Mouse (Mus musculus) adrenal gland, adult 8-10 months (tissue): ENCODE data around the gene Slc6a6. TPM values are rescaled to one million over a fixed set of nuclear protein-coding genes. Genes with fewer than 3 reads are reported as not detected.

ENCODE experiments used
- DNase-seq: peaks from one replicate; pipeline ENCODE4 v3.0.0; 2022
- total RNA-seq, 4 experiments: library from RNA; stranded (reverse); gene quantifications; 2 replicates each; pipeline ENCODE4 v1.2.4; 2022

The Slc6a6 gene
- total RNA-seq, 4 experiments from 2014 or later, result 468 to 562 (median 518) TPM

DNA sequence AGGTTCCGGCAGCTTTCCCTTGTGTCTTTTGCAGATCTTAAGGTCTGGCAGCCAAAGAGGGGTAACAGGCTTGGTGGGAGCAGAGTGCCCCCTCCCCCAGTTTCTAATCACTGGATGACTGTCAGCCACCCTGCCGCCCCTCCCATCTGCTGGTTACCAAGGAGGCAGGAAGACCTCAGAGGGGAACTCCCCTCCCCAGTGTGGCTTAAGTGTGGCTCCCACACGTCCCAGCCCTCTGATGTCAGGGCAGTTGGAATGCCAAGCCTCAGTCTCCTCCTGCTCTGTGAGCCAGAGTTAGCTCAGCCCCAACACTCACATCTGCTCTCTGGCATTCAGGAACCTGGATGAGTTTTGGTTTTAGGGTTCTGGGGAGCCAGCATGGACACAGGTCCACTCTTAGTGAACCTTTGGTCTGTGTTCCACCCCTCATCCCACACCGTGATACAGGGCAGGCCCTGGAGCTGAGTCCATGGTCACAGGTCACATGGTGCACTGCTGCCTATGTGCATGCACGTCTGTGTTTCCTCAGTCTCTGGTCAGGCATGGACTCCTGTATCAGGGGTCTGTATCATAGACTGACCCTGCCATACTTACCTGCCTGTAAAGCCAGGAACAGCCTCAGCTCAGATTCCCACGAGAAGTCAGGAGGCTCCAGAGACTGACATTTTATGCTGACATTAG lies 45.2 kb downstream of the Slc6a6 start:
- DNase-seq, result no peak

GRCm38 (mm10) chr6:91729677-91730127 lies 45.8 kb downstream of the Slc6a6 start:
- DNase-seq, result no peak

GRCm38 (mm10) chr6:91732138-91732537 lies 48.3 kb downstream of the Slc6a6 start:
- DNase-seq, result no peak

GRCm38 (mm10) chr6:91736471-91736870 lies 52.6 kb downstream of the Slc6a6 start:
- DNase-seq, result peak; percentile 56

- DNase-seq, result no peak
Measured at GRCm38 (mm10) chr6:91737451-91737850, 53.6 kb downstream of the Slc6a6 start.

- DNase-seq, result no peak
Measured at GRCm38 (mm10) chr6:91738058-91738457, 54.2 kb downstream of the Slc6a6 start.

DNA sequence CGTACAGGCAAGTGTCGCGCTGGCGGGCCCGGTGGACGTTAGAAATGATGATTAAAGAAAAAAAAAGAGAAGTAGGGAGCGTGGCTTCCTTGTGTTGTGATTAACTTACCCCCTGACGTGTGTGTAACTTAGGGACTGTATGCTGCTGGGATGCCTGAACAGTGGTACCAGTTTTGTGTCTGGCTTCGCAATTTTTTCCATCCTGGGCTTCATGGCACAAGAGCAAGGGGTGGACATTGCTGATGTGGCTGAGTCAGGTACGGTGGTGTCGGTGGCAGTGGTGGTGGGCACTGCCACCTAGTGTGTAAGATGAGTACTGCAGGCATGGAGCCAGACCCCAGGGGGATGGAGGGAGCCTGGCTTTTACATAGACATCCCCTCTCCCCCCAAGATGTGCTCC lies 57.2 kb downstream of the Slc6a6 start:
- DNase-seq, result no peak

- DNase-seq, result no peak
Measured at GRCm38 (mm10) chr6:91742466-91742865, 58.6 kb downstream of the Slc6a6 start.

DNA sequence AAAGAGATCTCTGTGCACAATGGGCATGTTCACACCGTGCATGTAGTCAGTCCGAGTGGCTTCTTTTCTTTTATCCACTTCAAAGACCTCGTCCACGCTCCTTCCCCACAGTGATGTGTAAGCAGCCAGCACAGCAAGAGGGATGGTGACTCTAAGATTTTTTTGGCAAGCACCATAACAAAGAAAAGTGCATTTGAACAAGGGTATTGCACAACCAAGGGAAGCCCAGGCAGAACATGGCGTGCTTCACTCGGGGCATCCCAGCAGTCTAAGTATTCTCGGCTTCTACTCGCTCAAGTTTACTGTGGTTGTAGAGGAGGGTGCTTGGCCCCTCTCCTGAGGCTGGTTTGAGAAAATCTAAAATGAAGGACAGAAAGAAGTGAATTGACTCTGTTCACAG lies 59.1 kb downstream of the Slc6a6 start:
- no peak for DNase-seq

GRCm38 (mm10) chr6:91743886-91744285 lies 60.0 kb downstream of the Slc6a6 start:
- DNase-seq, result no peak

GRCm38 (mm10) chr6:91745246-91745645 lies 61.4 kb downstream of the Slc6a6 start:
- DNase-seq, result no peak

- no peak for DNase-seq
Measured at GRCm38 (mm10) chr6:91745947-91746582, 62.2 kb downstream of the Slc6a6 start.

GRCm38 (mm10) chr6:91746776-91747175 lies 62.9 kb downstream of the Slc6a6 start:
- no peak for DNase-seq

DNA sequence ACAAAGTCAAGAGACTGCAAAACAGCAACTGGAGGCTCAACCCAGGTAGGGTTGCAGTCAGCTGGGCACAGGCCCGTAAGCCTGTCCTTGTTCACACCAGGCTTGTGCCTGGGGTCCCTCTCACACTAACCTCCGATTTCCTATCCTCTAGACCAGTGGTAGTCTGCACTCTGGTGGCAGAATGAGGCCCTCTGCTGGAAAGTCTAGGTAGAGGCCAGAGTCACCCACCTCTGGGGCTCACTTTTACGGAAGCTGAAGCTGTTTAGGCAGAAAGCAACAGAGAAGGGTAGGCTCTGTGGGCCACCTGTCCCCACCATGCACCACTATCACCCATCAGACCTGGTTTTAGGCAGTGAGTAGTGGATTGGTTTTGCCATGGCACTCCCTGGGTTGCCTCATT lies 67.1 kb downstream of the Slc6a6 start:
- no peak for DNase-seq

- DNase-seq, result no peak
Measured at GRCm38 (mm10) chr6:91752884-91753283, 69.0 kb downstream of the Slc6a6 start.

GRCm38 (mm10) chr6:91754098-91754497 lies 70.2 kb downstream of the Slc6a6 start:
- DNase-seq, result no peak

DNA sequence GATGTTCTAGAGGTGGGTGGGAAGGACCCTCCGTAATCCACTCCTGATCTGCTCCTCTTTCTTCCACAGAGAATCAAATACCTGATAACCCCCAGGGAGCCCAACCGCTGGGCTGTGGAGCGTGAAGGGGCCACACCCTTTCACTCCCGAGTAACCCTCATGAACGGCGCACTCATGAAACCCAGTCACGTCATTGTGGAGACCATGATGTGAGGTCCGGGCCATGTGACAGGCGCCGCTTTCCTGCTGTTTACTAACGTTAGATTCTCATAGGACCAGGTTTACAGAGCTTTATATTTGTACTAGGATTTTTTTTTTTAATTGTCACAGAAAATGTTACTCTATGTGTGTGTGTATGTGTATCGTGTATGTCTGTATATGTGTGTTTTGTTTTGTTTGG lies 71.0 kb downstream of the Slc6a6 start:
- no peak for DNase-seq

- no peak for DNase-seq
Measured at GRCm38 (mm10) chr6:91762051-91762742, 78.3 kb downstream of the Slc6a6 start.

DNA sequence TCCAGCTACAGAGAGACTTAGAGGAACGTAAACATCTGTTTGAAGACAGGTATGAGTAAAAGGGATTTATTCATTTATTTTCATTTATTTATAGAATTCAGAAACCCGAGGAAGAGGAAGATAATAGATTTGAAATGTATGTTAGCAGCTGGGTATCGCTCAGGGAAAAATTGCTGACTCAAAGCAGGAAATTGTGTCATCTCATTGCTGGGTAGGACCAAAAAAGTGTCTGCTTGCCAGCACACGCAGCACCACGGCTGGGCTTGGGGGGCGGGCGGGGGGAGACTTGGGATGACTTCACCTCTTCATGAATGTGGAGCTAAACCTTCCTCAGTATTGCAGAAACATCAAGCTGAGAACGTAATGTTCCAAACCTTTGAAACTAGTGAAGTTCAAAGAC lies 83.7 kb downstream of the Slc6a6 start:
- no peak for DNase-seq

- DNase-seq, result no peak
Measured at GRCm38 (mm10) chr6:91773951-91774350, 90.1 kb downstream of the Slc6a6 start.

DNA sequence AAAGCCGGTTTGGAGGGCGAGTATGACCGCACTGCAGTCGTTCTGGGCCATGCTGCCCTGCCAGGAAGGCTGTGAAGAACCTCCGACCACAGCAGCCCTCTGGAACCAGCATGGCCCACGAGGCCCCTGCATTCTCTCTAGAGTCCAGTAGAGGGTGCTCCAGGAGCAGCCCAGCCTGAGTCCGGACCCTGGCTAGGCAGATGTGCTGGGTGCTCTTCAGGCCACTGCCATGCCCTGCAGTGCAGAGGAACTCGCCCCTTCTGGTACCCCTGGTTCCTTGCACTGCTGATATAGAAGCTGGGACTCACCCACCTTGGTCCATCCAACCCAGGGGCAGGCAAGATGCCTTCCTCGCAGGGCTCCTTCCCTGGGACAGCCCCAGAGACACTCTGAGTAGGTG lies 92.7 kb downstream of the Slc6a6 start:
- DNase-seq, result no peak

DNA sequence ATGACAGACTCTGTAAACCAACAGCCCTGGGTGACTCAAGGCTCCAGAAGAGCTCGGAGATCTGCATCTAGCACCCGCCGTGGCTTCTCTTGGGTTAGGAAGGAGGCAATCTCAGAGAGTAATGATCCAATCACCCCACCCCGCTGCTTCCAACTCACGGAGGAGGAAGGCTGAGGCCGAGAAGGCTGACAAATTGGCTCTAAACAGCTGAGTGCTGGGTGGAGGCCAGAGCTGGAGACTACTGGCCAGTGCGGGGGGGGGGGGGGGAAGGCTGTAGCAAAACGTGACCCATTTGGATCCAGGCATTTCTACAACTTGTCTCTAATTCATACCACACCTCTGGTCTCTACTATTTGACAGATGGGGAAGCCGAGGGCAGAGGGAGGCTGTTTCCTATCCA lies 95.4 kb downstream of the Slc6a6 start:
- DNase-seq, result no peak

- DNase-seq, result no peak
Measured at GRCm38 (mm10) chr6:91785018-91785417, 101.2 kb downstream of the Slc6a6 start.

DNA sequence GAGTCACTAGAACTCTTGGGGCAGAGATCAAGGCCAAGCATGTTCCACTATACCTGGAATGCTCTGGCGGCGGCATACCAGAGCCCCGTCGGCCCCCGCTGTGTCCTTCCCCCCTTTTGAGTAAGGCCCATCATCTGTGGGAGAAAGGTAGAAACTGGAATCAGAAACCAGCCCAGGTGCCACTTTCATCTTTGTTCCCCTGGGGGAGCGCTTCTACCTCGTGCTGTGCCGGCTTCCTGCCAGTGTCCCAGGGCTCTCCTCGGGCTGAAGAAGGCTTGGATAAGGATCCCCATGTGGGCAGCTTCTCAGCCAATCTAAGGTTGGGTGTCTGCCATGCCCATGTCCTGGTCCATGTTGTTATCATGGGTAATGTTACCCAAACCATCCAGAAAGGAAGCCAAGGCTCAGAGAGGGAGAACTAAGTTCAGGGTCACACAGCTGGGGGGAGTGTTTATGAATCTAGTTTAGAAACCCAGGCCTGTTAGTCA lies 104.5 kb downstream of the Slc6a6 start:
- DNase-seq, result no peak
